8 mouse cellular contexts compared by ENCODE assay signal in the genomic region with DNA sequence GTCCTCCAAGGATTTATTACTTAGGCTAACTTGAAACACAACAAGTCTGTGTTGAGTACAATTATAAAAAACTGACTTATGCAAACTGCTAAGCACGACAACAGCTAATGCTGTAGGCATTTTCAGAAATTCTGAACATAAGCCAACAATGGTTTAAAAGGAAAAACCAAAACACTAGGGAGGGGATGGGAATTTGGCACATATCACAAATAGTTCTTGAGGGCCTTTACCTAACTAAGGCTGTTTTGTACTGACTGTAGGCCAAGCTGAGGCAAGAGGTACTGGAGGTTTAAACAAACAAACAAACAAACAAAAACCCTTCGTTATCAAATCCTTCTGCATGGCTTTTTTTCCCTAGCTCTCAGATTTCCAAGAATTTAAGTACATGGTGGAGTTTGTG. TPM values are rescaled to one million over a fixed set of nuclear protein-coding genes. Genes with fewer than 3 reads are reported as not detected.
DNase-seq lines count a peak whose midpoint lies in the region; ATAC-seq and TF ChIP-seq lines count a peak whose summit lies in the region.
"Had no signal": no experiment of that assay in that cellular context is flagged by ENCODE, and none has a peak within 500 bp of the region (broad histone marks: within the 10 kb centered on the region; RNA-seq: fewer than 3 reads in every experiment).

No protein-coding gene starts in this region.

- H3K9ac ChIP-seq in embryonic facial prominence, embryonic 12.5 days = peak overlapping the region; percentile 84; the same call in 1 of the 2 replicates
- peak overlapping the region; percentile 87 for H3K9ac ChIP-seq in hindbrain, embryonic 14.5 days
- H3K9ac ChIP-seq in midbrain, postnatal 0 days (replicated peaks; ENCODE audit: low read length, poor library complexity, severe bottlenecking) = no peak overlapping the region

- no peak for DNase-seq in left cerebral cortex, adult 2 months (ENCODE audit: extremely low spot score in 1 of 2, low spot score in 2 of 2)
- DNase-seq in left cerebral cortex, adult 11 months (ENCODE audit: low spot score) = no peak
- DNase-seq in hindbrain, embryonic 14.5 days (ENCODE audit: low spot score) = no peak
- no peak for DNase-seq in midbrain, postnatal 0 days (ENCODE audit: low spot score)
- DNase-seq in ovary, adult 18-20 months (ENCODE audit: low spot score) = no peak
- no peak for DNase-seq in ovary, postnatal 36 days (ENCODE audit: low spot score)
- DNase-seq: cerebellum, adult 8-10 months had no signal

- intact Hi-C loops in left cerebral cortex, adult 2 months (cut with DNase I) = loop anchor here (5.0 to 10.0 kb wide), 2 partner anchors 41 to 374 kb away; partner anchors contain the start of genes Dtwd1 and Fam227b

- no peaks in the 10 kb centered on the region for H3K27me3 ChIP-seq in embryonic facial prominence, embryonic 12.5 days
- H3K27me3 ChIP-seq in hindbrain, embryonic 14.5 days (ENCODE audit: control insufficient read depth, insufficient read depth, low read length) = no peaks in the 10 kb centered on the region
- no peaks in the 10 kb centered on the region for H3K27me3 ChIP-seq in midbrain, postnatal 0 days (ENCODE audit: insufficient read depth, low read length)

- 73% methylated on average over 2 of the region's 2 CpGs for WGBS in embryonic facial prominence, embryonic 12.5 days
- 82% methylated on average over 2 of the region's 2 CpGs for WGBS in hindbrain, embryonic 14.5 days
- WGBS in midbrain, postnatal 0 days = 65% methylated on average over 2 of the region's 2 CpGs

- H3K4me3 ChIP-seq in left cerebral cortex, adult 2 months = peak overlapping the region; percentile 91
- H3K4me3 ChIP-seq in embryonic facial prominence, embryonic 12.5 days = peak overlapping the region; percentile 88; the same call in 1 of the 2 replicates
- H3K4me3 ChIP-seq in hindbrain, embryonic 14.5 days (replicated peaks; ENCODE audit: low read length) = 0 out of 2 replicates have a peak overlapping the region, but pooled peaks have one; percentile 72
- no peak overlapping the region for H3K4me3 ChIP-seq in midbrain, postnatal 0 days (ENCODE audit: low read depth, low read length)

- peaks cover 20% of the 10 kb centered on the region for H3K4me1 ChIP-seq in embryonic facial prominence, embryonic 12.5 days
- peaks cover 26% of the 10 kb centered on the region for H3K4me1 ChIP-seq in hindbrain, embryonic 14.5 days (replicated peaks; ENCODE audit: control insufficient read depth, insufficient read depth, low read length)
- H3K4me1 ChIP-seq in midbrain, postnatal 0 days (ENCODE audit: insufficient read depth, low read length) = peaks cover 11% of the 10 kb centered on the region

- no peaks in the 10 kb centered on the region for H3K36me3 ChIP-seq in embryonic facial prominence, embryonic 12.5 days
- H3K36me3 ChIP-seq in hindbrain, embryonic 14.5 days (replicated peaks; ENCODE audit: control insufficient read depth, insufficient read depth) = no peaks in the 10 kb centered on the region
- H3K36me3 ChIP-seq in midbrain, postnatal 0 days (ENCODE audit: insufficient read depth, low read length) = no peaks in the 10 kb centered on the region

- no peaks in the 10 kb centered on the region for H3K9me3 ChIP-seq in embryonic facial prominence, embryonic 12.5 days
- H3K9me3 ChIP-seq in hindbrain, embryonic 14.5 days (ENCODE audit: control insufficient read depth, low read length) = no peaks in the 10 kb centered on the region
- no peaks in the 10 kb centered on the region for H3K9me3 ChIP-seq in midbrain, postnatal 0 days (ENCODE audit: low read length)

- ATAC-seq in embryonic facial prominence, embryonic 12.5 days (ENCODE audit: insufficient number of reproducible peaks, insufficient read depth, low FRiP score, low TSS enrichment) = no peak
- ATAC-seq in hindbrain, embryonic 14.5 days (ENCODE audit: low FRiP score) = no peak
- ATAC-seq in midbrain, postnatal 0 days (ENCODE audit: low FRiP score) = no peak

- no peak for TF ChIP-seq CTCF in left cerebral cortex, adult 2 months (IDR thresholded peaks at IDR 0.05)
- TF ChIP-seq CTCF in midbrain, postnatal 0 days (IDR thresholded peaks at IDR 0.05) = no peak

- no peak overlapping the region for H3K27ac ChIP-seq in left cerebral cortex, adult 2 months
- no peak overlapping the region for H3K27ac ChIP-seq in embryonic facial prominence, embryonic 12.5 days
- no peak overlapping the region for H3K27ac ChIP-seq in hindbrain, embryonic 14.5 days
- H3K27ac ChIP-seq in midbrain, postnatal 0 days (ENCODE audit: low read depth, low read length) = no peak overlapping the region

- H3K4me2 ChIP-seq in embryonic facial prominence, embryonic 12.5 days (replicated peaks) = peak overlapping the region; percentile 54
- peak overlapping the region; percentile 71 for H3K4me2 ChIP-seq in hindbrain, embryonic 14.5 days (replicated peaks)
- H3K4me2 ChIP-seq in midbrain, postnatal 0 days (ENCODE audit: low read depth, low read length, poor library complexity, severe bottlenecking) = peak overlapping the region; percentile 65

RNA-seq across cellular contexts. Expression of gene Secisbp2l, which starts 1.7 kb away (rescaled TPM):
- total RNA-seq in left cerebral cortex, adult 2 months (2021) = 100 to 1,000 TPM in 1 of 2 experiments, 10 to 100 TPM in 1; 97.4 to 100 TPM
- 21.8 and 22.8 TPM in 2 replicates for polyA plus RNA-seq in embryonic facial prominence, embryonic 12.5 days (2016; fragmentation: Nextera tagmentation; extraction: Ambion mirVana)
- 36.5 and 37.2 TPM in 2 replicates for polyA plus RNA-seq in hindbrain, embryonic 14.5 days (2014; fragmentation: Nextera tagmentation; extraction: Ambion mirVana)
- 55.4 and 57.9 TPM in 2 replicates for total RNA-seq in midbrain, postnatal 0 days (2014; rRNA removed)
- 26.5 and 29.2 TPM in 2 replicates for polyA plus RNA-seq in midbrain, postnatal 0 days (2015; fragmentation: Nextera tagmentation; extraction: Ambion mirVana)

RNA-seq across cellular contexts. Expression of gene Shc4, which starts 57.1 kb away (rescaled TPM):
- 1 to 10 TPM; 4.6 to 5.5 TPM for total RNA-seq in left cerebral cortex, adult 2 months (2021)
- polyA plus RNA-seq in embryonic facial prominence, embryonic 12.5 days (2016; fragmentation: Nextera tagmentation; extraction: Ambion mirVana) = 2.5 and 2.7 TPM in 2 replicates
- polyA plus RNA-seq in hindbrain, embryonic 14.5 days (2014; fragmentation: Nextera tagmentation; extraction: Ambion mirVana) = 3.3 and 3.8 TPM in 2 replicates
- total RNA-seq in midbrain, postnatal 0 days (2014; rRNA removed) = 6.7 and 9.1 TPM in 2 replicates
- polyA plus RNA-seq in midbrain, postnatal 0 days (2015; fragmentation: Nextera tagmentation; extraction: Ambion mirVana) = 2.5 and 2.8 TPM in 2 replicates
